Mouse (Mus musculus): ENCODE results near the gene Lgals2.

The Lgals2 gene

GRCm38 (mm10) chr15:78815314-78816073, 39.8 kb downstream of the Lgals2 start:
- no peak for DNase-seq (ENCODE audit: low spot score in 2 of 2)

GRCm38 (mm10) chr15:78813603-78814002, 41.7 kb downstream of the Lgals2 start:
- no peak for DNase-seq (ENCODE audit: low spot score in 2 of 2)

GRCm38 (mm10) chr15:78810146-78810545, 45.2 kb downstream of the Lgals2 start:
- DNase-seq (ENCODE audit: low spot score in 2 of 2) = no peak

- no peak for DNase-seq (ENCODE audit: low spot score in 2 of 2)
Measured at GRCm38 (mm10) chr15:78809739-78810138, 45.6 kb downstream of the Lgals2 start.

GRCm38 (mm10) chr15:78808980-78809379, 46.3 kb downstream of the Lgals2 start:
- no peak for DNase-seq (ENCODE audit: low spot score in 2 of 2)

- no peak for DNase-seq (ENCODE audit: low spot score in 2 of 2)
Measured at GRCm38 (mm10) chr15:78807141-78807540, 48.2 kb downstream of the Lgals2 start.

GRCm38 (mm10) chr15:78806614-78807013, 48.7 kb downstream of the Lgals2 start:
- DNase-seq (ENCODE audit: low spot score in 2 of 2) = no peak

- no peak for DNase-seq (ENCODE audit: low spot score in 2 of 2)
Measured at GRCm38 (mm10) chr15:78805351-78805750, 50.0 kb downstream of the Lgals2 start.

GRCm38 (mm10) chr15:78804326-78804725, 51.0 kb downstream of the Lgals2 start:
- DNase-seq (ENCODE audit: low spot score in 2 of 2) = no peak

GRCm38 (mm10) chr15:78803499-78803900, 51.8 kb downstream of the Lgals2 start:
- DNase-seq (ENCODE audit: low spot score in 2 of 2) = no peak

GRCm38 (mm10) chr15:78802776-78803391, 52.4 kb downstream of the Lgals2 start, which contains the start of gene Card10:
TSS of gene Card10 (minus strand) at chr15:78803042.
- no peak for DNase-seq (ENCODE audit: low spot score in 2 of 2)

- DNase-seq (ENCODE audit: low spot score in 2 of 2) = no peak
Measured at GRCm38 (mm10) chr15:78801971-78802741, 53.2 kb downstream of the Lgals2 start.

GRCm38 (mm10) chr15:78801571-78801970, 53.8 kb downstream of the Lgals2 start:
- no peak for DNase-seq (ENCODE audit: low spot score in 2 of 2)
